28 mouse cellular contexts compared by ENCODE assay signal in the genomic region with DNA sequence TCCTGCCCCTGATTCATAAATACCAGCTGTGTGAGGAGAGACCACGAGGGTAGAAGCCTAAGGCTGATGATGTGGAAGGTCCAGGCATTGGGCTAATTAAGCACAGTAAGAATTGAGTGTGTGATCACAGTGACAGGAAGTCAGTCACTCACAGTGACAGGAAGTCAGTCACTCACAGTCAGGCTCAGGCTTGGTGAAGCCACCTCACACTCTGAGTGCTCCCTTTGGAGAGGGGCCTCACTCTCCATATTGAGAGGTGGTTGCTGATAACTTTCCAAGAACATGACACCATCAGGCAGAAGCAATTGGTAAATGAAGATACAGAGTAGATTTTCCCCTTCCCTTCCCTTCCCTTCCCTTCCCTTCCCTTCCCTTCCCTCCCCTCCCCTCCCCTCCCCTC.
DNase-seq lines count a peak whose midpoint lies in the region; ATAC-seq lines count a peak whose summit lies in the region.
"Had no signal": no experiment of that assay in that cellular context is flagged by ENCODE, and none has a peak within 500 bp of the region (broad histone marks: within the 10 kb centered on the region; RNA-seq: fewer than 3 reads in every experiment).

No protein-coding gene starts in this region.

- H3K9ac ChIP-seq in forebrain, embryonic 11.5 days (ENCODE audit: low read length): no peak overlapping the region
- H3K9ac ChIP-seq in forebrain, embryonic 13.5 days: no peak overlapping the region
- H3K9ac ChIP-seq: forebrain, embryonic 15.5 days; intestine, embryonic 15.5 days; midbrain, embryonic 12.5 days; neural tube, embryonic 12.5 days had no signal

- no peaks in the 10 kb centered on the region for H3K9me3 ChIP-seq in forebrain, embryonic 11.5 days (ENCODE audit: control insufficient read depth, low read length)
- no peaks in the 10 kb centered on the region for H3K9me3 ChIP-seq in forebrain, embryonic 13.5 days (replicated peaks)
- H3K9me3 ChIP-seq: forebrain, embryonic 15.5 days; intestine, embryonic 15.5 days; midbrain, embryonic 12.5 days; neural tube, embryonic 12.5 days had no signal

- H3K4me3 ChIP-seq in forebrain, embryonic 11.5 days (ENCODE audit: low read depth, low read length): no peak overlapping the region
- H3K4me3 ChIP-seq in forebrain, embryonic 13.5 days: no peak overlapping the region
- H3K4me3 ChIP-seq: forebrain, embryonic 15.5 days; heart, adult 2 months; intestine, embryonic 15.5 days; midbrain, embryonic 12.5 days; myocyte; neural tube, embryonic 12.5 days had no signal

- H3K4me2 ChIP-seq in forebrain, embryonic 11.5 days (ENCODE audit: low read depth, low read length, severe bottlenecking): no peak overlapping the region
- no peak overlapping the region for H3K4me2 ChIP-seq in forebrain, embryonic 13.5 days
- H3K4me2 ChIP-seq: forebrain, embryonic 15.5 days; intestine, embryonic 15.5 days; midbrain, embryonic 12.5 days; neural tube, embryonic 12.5 days had no signal

- WGBS in forebrain, embryonic 11.5 days: 67% methylated on average over 1 of the region's 1 CpGs
- WGBS in forebrain, embryonic 13.5 days: 73% methylated on average over 1 of the region's 1 CpGs

- no peaks in the 10 kb centered on the region for H3K27me3 ChIP-seq in forebrain, embryonic 11.5 days (ENCODE audit: control insufficient read depth, insufficient read depth, low read length)
- H3K27me3 ChIP-seq in forebrain, embryonic 13.5 days: no peaks in the 10 kb centered on the region
- H3K27me3 ChIP-seq: forebrain, embryonic 15.5 days; intestine, embryonic 15.5 days; midbrain, embryonic 12.5 days; neural tube, embryonic 12.5 days had no signal

- H3K4me1 ChIP-seq in forebrain, embryonic 11.5 days (replicated peaks; ENCODE audit: control insufficient read depth, insufficient read depth, low read length): no peaks in the 10 kb centered on the region
- H3K4me1 ChIP-seq in forebrain, embryonic 13.5 days: no peaks in the 10 kb centered on the region
- H3K4me1 ChIP-seq: forebrain, embryonic 15.5 days; midbrain, embryonic 12.5 days; neural tube, embryonic 12.5 days had no signal

- DNase-seq in forebrain, embryonic 11.5 days (ENCODE audit: low spot score): peak; percentile 16
- peak; percentile 8 for DNase-seq in testis, postnatal 10 days (ENCODE audit: low spot score)
- no peak for DNase-seq in testis, postnatal 14 days (ENCODE audit: low spot score)
- no peak for DNase-seq in cerebellum, adult 9-11 months
- no peak for DNase-seq in B cell, adult 2 months
- DNase-seq: adrenal gland, postnatal 25 days; cerebellum, adult 2 months; cerebellum, postnatal 25 days; gastrocnemius, postnatal 25 days; heart, adult 2 months; heart, postnatal 14 days; kidney, adult 2 months; kidney, postnatal 4 days; layer of hippocampus, adult 9-11 months; lung, adult 2 months; lung, postnatal 14 days; right cerebral cortex, adult 18-20 months; spleen, adult 18-20 months; thymus, postnatal 14 days had no signal

- H3K27ac ChIP-seq in forebrain, embryonic 11.5 days (ENCODE audit: low read depth, low read length): no peak overlapping the region
- no peak overlapping the region for H3K27ac ChIP-seq in forebrain, embryonic 13.5 days
- H3K27ac ChIP-seq: forebrain, embryonic 15.5 days; heart, adult 2 months; intestine, embryonic 15.5 days; kidney, postnatal 0 days; midbrain, embryonic 12.5 days; neural tube, embryonic 12.5 days had no signal

- no peak for ATAC-seq in forebrain, embryonic 11.5 days (replicated peaks; ENCODE audit: low FRiP score)
- ATAC-seq in forebrain, embryonic 13.5 days: no peak
- 0 out of 2 replicates have a peak, but pooled peaks have one; percentile 33 for ATAC-seq in megakaryocyte, adult 5-6 weeks (ENCODE audit: poor library complexity, severe bottlenecking)
- ATAC-seq: forebrain, embryonic 15.5 days; hindbrain, embryonic 16.5 days; intestine, embryonic 15.5 days had no signal

- no peaks in the 10 kb centered on the region for H3K36me3 ChIP-seq in forebrain, embryonic 11.5 days (ENCODE audit: control insufficient read depth, insufficient read depth, low read length)
- no peaks in the 10 kb centered on the region for H3K36me3 ChIP-seq in forebrain, embryonic 13.5 days (ENCODE audit: poor library complexity, severe bottlenecking)
- H3K36me3 ChIP-seq: forebrain, embryonic 15.5 days; intestine, embryonic 15.5 days; midbrain, embryonic 12.5 days; neural tube, embryonic 12.5 days had no signal

Comparison
In these comparisons a context has a peak if more than half of its experiments do, and no peak if none do; other contexts are left out.
1. DNase-seq: peak in forebrain, embryonic 11.5 days (single experiment) and testis, postnatal 10 days (single experiment); none in testis, postnatal 14 days (single experiment), cerebellum, adult 9-11 months (single experiment) and B cell, adult 2 months (0 of 2).